Mouse (Mus musculus) lung, postnatal 0 days (tissue): ENCODE data around the gene Rhog.

ENCODE experiments used
- CTCF ChIP-seq: IDR thresholded peaks from 2 replicates; pipeline ENCODE4 v1.5.1; 2016; ENCODE audit warnings: antibody characterized with exemption, mild to moderate bottlenecking
- EP300 ChIP-seq: IDR thresholded peaks from 2 replicates; pipeline ENCODE4 v1.6.1; 2016; ENCODE audit warnings: antibody characterized with exemption, mild to moderate bottlenecking, control low read depth

DNA sequence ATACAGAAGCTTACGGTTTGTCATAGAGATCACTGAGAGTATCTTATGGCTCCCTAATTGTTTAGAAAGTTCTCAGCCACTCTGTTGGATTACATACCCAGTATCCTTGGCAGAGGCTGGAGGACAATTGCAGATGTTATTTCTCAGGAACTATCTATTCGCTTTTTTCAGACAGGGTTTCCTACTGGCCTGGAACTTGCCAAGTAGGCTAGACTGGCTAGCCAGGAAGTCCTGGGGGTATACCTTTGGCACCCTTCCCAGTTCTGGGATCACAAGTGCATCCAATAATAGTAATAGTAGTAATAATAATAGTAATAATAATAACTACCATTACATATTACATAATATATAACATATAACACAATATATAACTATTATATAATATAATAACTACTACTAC lies 49.7 kb upstream of the Rhog start:
- TF ChIP-seq EP300 (no peak), CTCF (no peak)
